Mouse (Mus musculus) C2C12 (cell line): Measurements from ENCODE around the gene Fez2. TPM values are rescaled to one million over a fixed set of nuclear protein-coding genes. Genes with fewer than 3 reads are reported as not detected.

Source experiments
- H3K27me3 ChIP-seq: one replicate; pipeline ENCODE4 v1.6.1; 2011; ENCODE audit not compliant: control insufficient read depth, insufficient read depth, insufficient read length
- H3K36me3 ChIP-seq: one replicate; pipeline ENCODE4 v1.6.1; 2011; ENCODE audit not compliant: control insufficient read depth, insufficient read depth
- H3K4me3 ChIP-seq: one replicate; pipeline ENCODE4 v1.5.1; 2011; ENCODE audit warnings: mild to moderate bottlenecking, control low read depth; ENCODE audit not compliant: poor library complexity, insufficient read depth, severe bottlenecking
- H3K79me2 ChIP-seq: one replicate; pipeline ENCODE4 v1.6.1; 2011; ENCODE audit not compliant: control insufficient read depth, insufficient read depth
- H3K79me3 ChIP-seq: one replicate; pipeline ENCODE4 v1.6.1; 2011; ENCODE audit warnings: low read depth, control low read depth
- H3ac ChIP-seq: one replicate; pipeline ENCODE3; 2011; ENCODE audit warnings: low read depth; ENCODE audit not compliant: control insufficient read depth, insufficient read length
- CEBPB ChIP-seq: IDR thresholded peaks from one replicate; pipeline ENCODE4 v1.6.1; 2011; ENCODE audit warnings: low read depth, mild to moderate bottlenecking, control low read depth, moderate library complexity
- CTCF ChIP-seq: IDR thresholded peaks from one replicate; pipeline ENCODE4 v1.5.1; 2011; ENCODE audit not compliant: control insufficient read depth, insufficient read depth, insufficient read length
- FOSL1 ChIP-seq: IDR thresholded peaks from one replicate; pipeline ENCODE4 v1.8.0; 2011; ENCODE audit warnings: mild to moderate bottlenecking, low read length; ENCODE audit not compliant: poor library complexity, insufficient read depth, severe bottlenecking
- MAX ChIP-seq: IDR thresholded peaks from one replicate; pipeline ENCODE4 v1.6.1; 2011; ENCODE audit warnings: mild to moderate bottlenecking, control low read depth
- MYOD1 ChIP-seq: IDR thresholded peaks from one replicate; pipeline ENCODE4 v1.6.1; 2011; ENCODE audit warnings: low read depth; ENCODE audit not compliant: control insufficient read depth, insufficient read length
- MYOG ChIP-seq: IDR thresholded peaks from one replicate; pipeline ENCODE4 v1.6.1; 2011; ENCODE audit not compliant: control insufficient read depth, insufficient read length; ENCODE audit errors: extremely low read depth
- USF1 ChIP-seq: IDR thresholded peaks from one replicate; pipeline ENCODE4 v1.6.1; 2011; ENCODE audit warnings: low read depth, mild to moderate bottlenecking, control low read depth, moderate library complexity
- polyA plus RNA-seq: library from polyadenylated mRNA; unstranded; fragments of >200 nt; fragmentation: generic; extraction: Trizol; gene quantifications from one replicate; pipeline ENCODE4 v1.2.1, GENCODE M21; 2012; ENCODE audit warnings: missing spikeins

Gene Fez2
- polyA plus RNA-seq, 1 experiment = 31.9 TPM

DNA sequence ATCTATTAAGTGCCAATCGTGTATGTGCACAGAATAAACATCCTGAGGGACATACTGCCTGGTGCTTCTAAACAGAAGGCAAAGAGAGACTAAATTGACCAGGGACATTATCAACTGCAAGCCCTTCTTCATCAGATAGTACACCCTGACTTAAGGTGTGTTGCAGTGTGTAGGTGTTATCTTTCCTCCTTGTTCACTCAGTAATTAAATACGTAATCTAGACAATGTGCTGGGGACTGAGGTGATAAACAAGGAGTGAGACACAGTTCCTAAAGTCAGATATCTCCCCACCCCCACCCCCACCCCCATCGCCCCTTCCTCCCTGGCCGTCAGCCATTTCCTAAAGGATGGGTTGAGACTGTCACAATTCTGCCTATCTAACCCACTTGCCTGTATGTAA, 90.8 kb downstream of the Fez2 start:
- Histone ChIP-seq H3K4me3 (no peak overlapping the region), H3ac (no peak overlapping the region), H3K79me2 (no peaks in the 10 kb centered on the region), H3K79me3 (no peaks in the 10 kb centered on the region), H3K36me3 (no peaks in the 10 kb centered on the region), H3K27me3 (no peaks in the 10 kb centered on the region)
- TF ChIP-seq MAX (no peak), MYOD1 (no peak)

DNA sequence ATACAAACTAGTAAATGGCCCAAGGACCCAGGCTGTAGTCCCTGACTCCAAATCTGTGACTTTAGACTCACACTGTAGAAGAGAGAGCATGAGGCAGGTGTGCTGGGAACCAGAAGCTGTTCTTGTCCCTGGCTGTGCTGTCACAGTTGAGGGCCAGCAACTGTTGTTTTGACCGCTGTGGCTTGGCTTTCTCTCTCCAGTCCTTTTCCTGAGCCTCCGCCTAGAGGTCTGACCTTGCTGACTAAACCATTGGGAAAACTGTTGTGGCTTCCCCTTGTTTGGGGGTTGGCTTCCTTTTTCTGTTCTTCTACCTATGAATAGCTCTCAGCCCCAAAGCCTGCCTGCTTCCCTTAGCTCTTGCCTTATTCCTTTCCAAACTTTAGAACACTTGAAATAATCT, 91.6 kb downstream of the Fez2 start:
- no peak overlapping the region for H3ac ChIP-seq
- no peaks in the 10 kb centered on the region for H3K36me3 ChIP-seq
- no peak for TF ChIP-seq FOSL1
- TF ChIP-seq MAX = no peak
- no peak for TF ChIP-seq MYOD1
- no peak for TF ChIP-seq MYOG
- no peaks in the 10 kb centered on the region for H3K79me2 ChIP-seq
- no peak overlapping the region for H3K4me3 ChIP-seq
- H3K27me3 ChIP-seq = no peaks in the 10 kb centered on the region
- H3K79me3 ChIP-seq = no peaks in the 10 kb centered on the region

DNA sequence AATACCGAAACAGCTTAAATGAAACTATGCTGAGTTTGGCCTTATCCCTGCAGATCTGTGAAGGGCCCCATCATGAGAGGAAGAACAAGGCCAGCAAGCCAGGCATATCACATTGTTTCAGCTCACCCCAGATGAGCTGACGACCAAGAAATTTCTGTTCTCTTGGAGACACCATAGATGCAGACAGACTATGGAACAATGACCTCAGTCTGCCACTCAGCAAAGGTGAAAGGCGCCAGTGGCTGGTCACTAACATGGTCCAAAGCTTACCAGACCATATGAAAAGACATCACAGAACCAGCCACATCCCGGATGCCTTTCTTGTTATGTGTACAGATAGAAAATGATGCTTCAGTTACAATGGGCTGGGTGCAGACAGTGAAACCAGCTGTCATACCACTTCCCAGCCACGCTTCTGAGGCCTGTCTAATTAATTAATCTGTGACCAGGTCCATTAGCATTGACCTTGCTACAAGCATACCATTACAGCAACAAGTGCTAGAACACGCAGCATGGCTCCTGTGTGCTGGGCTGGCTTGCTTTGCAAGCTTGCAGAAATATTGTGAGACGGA, 92.1 kb downstream of the Fez2 start:
- Histone ChIP-seq H3K79me3 (no peaks in the 10 kb centered on the region), H3ac (no peak overlapping the region), H3K4me3 (no peak overlapping the region), H3K36me3 (no peaks in the 10 kb centered on the region), H3K27me3 (no peaks in the 10 kb centered on the region), H3K79me2 (no peaks in the 10 kb centered on the region)
- TF ChIP-seq MYOG (no peak), CTCF (no peak), CEBPB (no peak), MYOD1 (no peak), FOSL1 (no peak), USF1 (no peak), MAX (no peak)

DNA sequence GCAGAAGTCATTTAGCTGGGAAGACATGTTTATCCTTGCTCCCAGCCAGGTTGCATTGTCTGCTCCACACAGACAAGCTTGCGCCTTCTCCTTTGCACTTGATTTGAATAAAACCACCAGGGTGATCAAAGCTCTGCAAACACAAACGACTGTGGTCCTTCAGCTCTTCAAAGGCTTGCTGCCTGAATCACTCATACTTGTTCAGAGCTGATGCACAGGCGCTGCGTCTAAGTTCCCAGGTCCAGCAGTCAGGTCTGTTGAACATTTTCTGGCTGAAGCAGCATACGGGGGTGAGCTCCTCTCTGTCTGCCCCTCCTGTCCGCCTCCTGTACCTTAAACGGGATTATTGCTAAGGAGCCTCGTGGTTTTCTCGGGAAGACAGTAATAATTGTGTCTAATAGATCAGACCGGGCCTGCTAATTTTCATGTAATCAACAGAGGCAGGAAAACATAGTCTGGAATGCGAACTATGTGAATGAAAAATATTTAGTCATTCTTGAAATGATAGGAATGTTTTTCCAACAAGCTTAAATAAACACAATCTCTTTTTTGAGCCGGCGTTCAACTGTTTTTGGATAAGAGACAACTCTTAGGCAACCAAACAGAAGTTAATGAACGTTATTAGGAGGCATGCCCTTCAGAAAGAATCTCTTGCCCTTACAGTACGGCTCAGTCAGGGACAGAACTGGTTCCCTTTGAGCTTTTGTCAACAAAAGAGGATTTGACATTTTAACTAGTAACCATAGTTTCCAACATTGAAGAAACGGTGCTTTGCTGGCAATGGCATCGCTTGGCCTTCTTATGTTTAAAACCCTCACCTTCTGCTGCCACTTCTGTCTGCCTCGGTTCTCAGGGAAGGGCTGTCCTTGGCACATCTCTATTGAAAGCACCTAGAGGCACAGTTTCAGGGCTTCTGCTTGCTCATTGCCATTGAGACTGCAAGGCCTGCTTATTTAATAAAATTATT, 95.3 kb downstream of the Fez2 start:
- no peaks in the 10 kb centered on the region for H3K27me3 ChIP-seq
- no peak overlapping the region for H3K4me3 ChIP-seq
- no peaks in the 10 kb centered on the region for H3K79me2 ChIP-seq
- no peaks in the 10 kb centered on the region for H3K79me3 ChIP-seq
- peak overlapping the region; percentile 28 for H3ac ChIP-seq
- H3K36me3 ChIP-seq = peaks cover 8% of the 10 kb centered on the region
- TF ChIP-seq MYOD1 (no peak), CEBPB (peak; percentile 56)

DNA sequence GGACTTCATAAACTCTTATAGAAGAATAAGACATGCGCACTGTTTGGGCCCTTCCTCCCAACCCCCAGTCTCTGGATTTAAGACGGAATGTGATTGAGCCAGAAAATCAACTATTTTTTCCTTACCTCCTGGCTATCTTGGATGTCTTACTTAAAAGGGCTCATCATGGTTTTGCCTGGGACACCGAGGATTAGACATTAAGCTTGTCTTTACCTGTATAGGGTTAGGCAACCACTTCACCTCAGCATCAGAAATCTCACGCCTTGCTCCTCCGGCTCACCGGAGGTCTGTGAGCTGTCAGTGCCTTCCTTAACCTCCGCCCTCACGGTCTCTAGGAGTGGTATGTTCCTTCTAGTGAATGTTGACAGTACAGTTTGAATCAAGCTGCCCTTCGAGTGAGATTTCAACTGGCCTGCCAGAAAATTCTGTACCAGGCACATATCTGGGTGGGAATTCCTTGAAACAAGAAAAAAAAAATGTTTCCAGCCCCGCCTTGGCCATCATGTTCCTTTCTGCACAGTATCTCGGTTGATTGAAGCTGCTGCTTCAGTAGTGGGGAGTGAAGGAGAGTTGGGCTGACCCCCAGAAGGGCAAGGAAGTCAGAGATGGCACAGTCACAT, 96.6 kb downstream of the Fez2 start:
- H3K27me3 ChIP-seq = no peaks in the 10 kb centered on the region
- H3ac ChIP-seq = no peak overlapping the region
- TF ChIP-seq MYOG (no peak), MYOD1 (no peak), MAX (no peak), CEBPB (no peak), USF1 (no peak), CTCF (no peak)
- no peaks in the 10 kb centered on the region for H3K79me2 ChIP-seq
- peaks cover 8% of the 10 kb centered on the region for H3K36me3 ChIP-seq
- no peak overlapping the region for H3K4me3 ChIP-seq
- no peaks in the 10 kb centered on the region for H3K79me3 ChIP-seq

Other genes starting within 250 kb of the Fez2 start
- 7.1 TPM for gene Crim1, start 217.9 kb downstream of the Fez2 start, polyA plus RNA-seq
- not detected for gene Vit, start 89.9 kb upstream of the Fez2 start, polyA plus RNA-seq